Mouse (Mus musculus) limb, embryonic 11.5 days (tissue): Measurements from ENCODE around the gene Slc30a5. TPM values are rescaled to one million over a fixed set of nuclear protein-coding genes. Genes with fewer than 3 reads are reported as not detected.

Experiments
- ATAC-seq: fragments of 200-750 bp; cut with Nextera tagmentation; 2 replicates; pipeline ENCODE4 v1.8.0; 2017; ENCODE audit warnings: low read depth; ENCODE audit not compliant: insufficient number of reproducible peaks, low FRiP score, low TSS enrichment
- DNase-seq: peaks from one replicate; pipeline ENCODE4 v3.0.0-alpha.2; 2015; ENCODE audit warnings: low spot score
- H3K27ac ChIP-seq: fragments of 300-500 bp; sonication (generic); replicated peaks from 2 replicates; pipeline ENCODE4 v1.5.1; 2014; ENCODE audit warnings: low read depth, mild to moderate bottlenecking, low read length
- H3K27me3 ChIP-seq: fragments of 300-500 bp; sonication (generic); 2 replicates; pipeline ENCODE4 v1.6.1; 2014; ENCODE audit warnings: mild to moderate bottlenecking, low read length, mixed read lengths; ENCODE audit not compliant: control insufficient read depth, insufficient read depth
- H3K36me3 ChIP-seq: fragments of 300-500 bp; sonication (generic); 2 replicates; pipeline ENCODE4 v1.6.1; 2014; ENCODE audit warnings: mild to moderate bottlenecking, low read length, moderate library complexity, mixed read lengths; ENCODE audit not compliant: control insufficient read depth, insufficient read depth
- H3K4me1 ChIP-seq: fragments of 300-500 bp; sonication (generic); 2 replicates; pipeline ENCODE4 v1.6.1; 2014; ENCODE audit warnings: low read length, mixed read lengths; ENCODE audit not compliant: control insufficient read depth, insufficient read depth
- H3K4me2 ChIP-seq: fragments of 300-500 bp; sonication (generic); 2 replicates; pipeline ENCODE4 v1.6.1; 2014; ENCODE audit warnings: low read depth, mild to moderate bottlenecking, moderate library complexity; ENCODE audit not compliant: severe bottlenecking
- H3K4me3 ChIP-seq: fragments of 300-500 bp; sonication (generic); 2 replicates; pipeline ENCODE4 v1.5.1; 2014; ENCODE audit warnings: low read depth, low read length
- H3K9ac ChIP-seq: fragments of 300-500 bp; sonication (generic); 2 replicates; pipeline ENCODE4 v1.6.1; 2014; ENCODE audit warnings: mild to moderate bottlenecking, low read length
- H3K9me3 ChIP-seq: fragments of 300-500 bp; sonication (generic); 2 replicates; pipeline ENCODE4 v1.6.1; 2016; ENCODE audit warnings: low read length; ENCODE audit not compliant: control insufficient read depth
- WGBS: fragments of 180-500 bp; shearing (Covaris S2); extraction: QIAGEN DNeasy Blood & Tissue Kit; methylation state at CpG from one replicate; pipeline ENCODE4 v1.1.7; 2014; 5-methylcytosine and 5-hydroxymethylcytosine counted together
- polyA plus RNA-seq: library from polyadenylated mRNA; unstranded; fragments of >200 nt; fragmentation: Nextera tagmentation; extraction: Ambion mirVana; gene quantifications from 2 replicates; pipeline ENCODE4 v1.2.1, GENCODE M21; 2014

Gene Slc30a5
- polyA plus RNA-seq, 1 experiment from 2014 or later, result 52.7 TPM

GRCm38 (mm10) chr13:100849137-100849536 is 15.9 kb upstream of the Slc30a5 start:
- no peaks in the 10 kb centered on the region for H3K9me3 ChIP-seq
- no peak for DNase-seq
- no peak overlapping the region for H3K9ac ChIP-seq
- WGBS, result 92% methylated on average over 3 of the region's 3 CpGs
- no peak for ATAC-seq
- H3K27me3 ChIP-seq, result no peaks in the 10 kb centered on the region
- H3K4me2 ChIP-seq, result no peak overlapping the region
- H3K4me3 ChIP-seq, result no peak overlapping the region
- H3K27ac ChIP-seq, result no peak overlapping the region
- no peaks in the 10 kb centered on the region for H3K36me3 ChIP-seq
- H3K4me1 ChIP-seq, result no peaks in the 10 kb centered on the region

GRCm38 (mm10) chr13:100846891-100847579 is 13.8 kb upstream of the Slc30a5 start:
- WGBS, result 60% methylated on average over 21 of the region's 21 CpGs
- Histone ChIP-seq H3K4me2 (no peak overlapping the region), H3K27ac (no peak overlapping the region), H3K9me3 (no peaks in the 10 kb centered on the region), H3K27me3 (no peaks in the 10 kb centered on the region), H3K4me3 (no peak overlapping the region), H3K4me1 (no peaks in the 10 kb centered on the region), H3K9ac (no peak overlapping the region), H3K36me3 (no peaks in the 10 kb centered on the region)
- DNase-seq (no peak), ATAC-seq (no peak)

GRCm38 (mm10) chr13:100846254-100846653 is 13.0 kb upstream of the Slc30a5 start:
- ATAC-seq (no peak), DNase-seq (no peak)
- Histone ChIP-seq H3K27ac (no peak overlapping the region), H3K9ac (no peak overlapping the region), H3K36me3 (no peaks in the 10 kb centered on the region), H3K9me3 (no peaks in the 10 kb centered on the region), H3K4me2 (no peak overlapping the region), H3K27me3 (no peaks in the 10 kb centered on the region), H3K4me3 (no peak overlapping the region), H3K4me1 (no peaks in the 10 kb centered on the region)
- 82% methylated on average over 8 of the region's 8 CpGs for WGBS

- H3K27me3 ChIP-seq, result no peaks in the 10 kb centered on the region
- H3K4me2 ChIP-seq, result no peak overlapping the region
- H3K27ac ChIP-seq, result no peak overlapping the region
- H3K4me3 ChIP-seq, result no peak overlapping the region
- no peaks in the 10 kb centered on the region for H3K4me1 ChIP-seq
- no peak overlapping the region for H3K9ac ChIP-seq
- no peak for ATAC-seq
- 84% methylated on average over 2 of the region's 2 CpGs for whole genome bisulfite sequencing
- no peak for DNase-seq
- no peaks in the 10 kb centered on the region for H3K36me3 ChIP-seq
- H3K9me3 ChIP-seq, result no peaks in the 10 kb centered on the region
These were observed 10.7 kb upstream of the Slc30a5 start for GRCm38 (mm10) chr13:100843944-100844343.

- H3K4me1 ChIP-seq, result no peaks in the 10 kb centered on the region
- no peak overlapping the region for H3K4me2 ChIP-seq
- DNase-seq, result no peak
- no peak overlapping the region for H3K4me3 ChIP-seq
- H3K9ac ChIP-seq, result no peak overlapping the region
- H3K27ac ChIP-seq, result no peak overlapping the region
- no peaks in the 10 kb centered on the region for H3K36me3 ChIP-seq
- ATAC-seq, result no peak
- H3K9me3 ChIP-seq, result no peaks in the 10 kb centered on the region
- 80% methylated on average over 7 of the region's 7 CpGs for WGBS
- H3K27me3 ChIP-seq, result no peaks in the 10 kb centered on the region
These were observed 9.9 kb upstream of the Slc30a5 start for GRCm38 (mm10) chr13:100843016-100843725.

GRCm38 (mm10) chr13:100841741-100842140 is 8.5 kb upstream of the Slc30a5 start:
- no peak for DNase-seq
- Histone ChIP-seq H3K4me1 (no peaks in the 10 kb centered on the region), H3K9ac (no peak overlapping the region), H3K27me3 (no peaks in the 10 kb centered on the region), H3K4me2 (no peak overlapping the region), H3K27ac (no peak overlapping the region), H3K36me3 (no peaks in the 10 kb centered on the region), H3K4me3 (no peak overlapping the region), H3K9me3 (no peaks in the 10 kb centered on the region)
- WGBS, result 84% methylated on average over 6 of the region's 6 CpGs
- ATAC-seq, result no peak

- Histone ChIP-seq H3K27me3 (no peaks in the 10 kb centered on the region), H3K4me1 (peaks cover 2% of the 10 kb centered on the region; the same call in 1 of the 2 replicates), H3K9ac (no peak overlapping the region), H3K27ac (no peak overlapping the region), H3K36me3 (no peaks in the 10 kb centered on the region), H3K9me3 (no peaks in the 10 kb centered on the region), H3K4me2 (no peak overlapping the region), H3K4me3 (no peak overlapping the region)
- DNase-seq (no peak), ATAC-seq (no peak)
These were observed 1.6 kb upstream of the Slc30a5 start for GRCm38 (mm10) chr13:100834777-100835176.

GRCm38 (mm10) chr13:100833640-100834002 is 394 bp upstream of the Slc30a5 start:
- peaks cover 2% of the 10 kb centered on the region; the same call in 1 of the 2 replicates for H3K4me1 ChIP-seq
- H3K4me3 ChIP-seq, result peak overlapping the region; percentile 96; the same call in 1 of the 2 replicates
- peak overlapping the region; percentile 27 for H3K9ac ChIP-seq
- no peaks in the 10 kb centered on the region for H3K27me3 ChIP-seq
- no peaks in the 10 kb centered on the region for H3K36me3 ChIP-seq
- WGBS, result 55% methylated on average over 6 of the region's 6 CpGs
- DNase-seq, result no peak
- no peak; the same call in 1 of the 2 replicates for ATAC-seq
- no peak overlapping the region for H3K27ac ChIP-seq
- no peaks in the 10 kb centered on the region for H3K9me3 ChIP-seq
- H3K4me2 ChIP-seq, result no peak overlapping the region
